Mouse (Mus musculus) CH12.LX (cell line): ENCODE results near the gene Jdp2.

Experiments
- CTCF ChIP-seq, 2 experiments: IDR thresholded peaks in 1 of 2; conservative IDR thresholded peaks in 1 of 2; 2 replicates each; pipeline ENCODE4 v1.5.1; 2011 to 2012; ENCODE audit warnings: low read depth in 2 of 2, low read length in 2 of 2, improper control_type of control experiment in 1 of 2, inconsistent platforms in 1 of 2, mild to moderate bottlenecking in 1 of 2, moderate library complexity in 1 of 2
- GABPA ChIP-seq: IDR thresholded peaks from 2 replicates; pipeline ENCODE4 v1.6.1; 2012; ENCODE audit warnings: low read depth, low read length, improper control_type of control experiment, inconsistent platforms; ENCODE audit not compliant: insufficient replicate concordance
- IRF4 ChIP-seq: IDR thresholded peaks from 2 replicates; pipeline ENCODE4 v1.6.1; 2014; ENCODE audit warnings: low read depth, mild to moderate bottlenecking, inconsistent platforms, low read length, improper control_type of control experiment
- JUND ChIP-seq: conservative IDR thresholded peaks from 2 replicates; pipeline ENCODE4 v1.6.1; 2011; ENCODE audit warnings: low read depth, low read length, improper control_type of control experiment
- NELFE ChIP-seq: IDR thresholded peaks from 2 replicates; pipeline ENCODE4 v1.6.1; 2011; ENCODE audit warnings: low read depth, low read length, improper control_type of control experiment
- POLR2A ChIP-seq: IDR thresholded peaks from 2 replicates; pipeline ENCODE4 v1.6.1; 2011; ENCODE audit warnings: low read depth, mild to moderate bottlenecking, improper control_type of control experiment, low read length
- RCOR1 ChIP-seq: conservative IDR thresholded peaks from 2 replicates; pipeline ENCODE4 v1.6.1; 2012; ENCODE audit warnings: low read depth, mild to moderate bottlenecking, inconsistent platforms, low read length, improper control_type of control experiment
- SIN3A ChIP-seq: IDR thresholded peaks from 2 replicates; pipeline ENCODE4 v1.6.1; 2012; ENCODE audit warnings: low read length, improper control_type of control experiment, inconsistent platforms
- ZKSCAN1 ChIP-seq: IDR thresholded peaks from 2 replicates; pipeline ENCODE4 v1.6.1; 2012; ENCODE audit warnings: low read depth, inconsistent platforms, low read length, improper control_type of control experiment, borderline replicate concordance

GRCm38 (mm10) chr12:85598611-85599477 is at the start of gene Jdp2:
- TF ChIP-seq POLR2A (peak; percentile 55; the same call in 1 of the 2 replicates), ZKSCAN1 (no peak), IRF4 (no peak), JUND (no peak), SIN3A (peak; percentile 17; the same call in 1 of the 2 replicates), CTCF (conservative IDR thresholded peaks at IDR 0.05 in 1 of 2, IDR thresholded peaks at IDR 0.05 in 1 of 2; ENCODE audit: low read depth in 2 of 2, low read length in 2 of 2) (0 out of 4 replicates have a peak, but pooled peaks of 1 of the 2 experiments have one; percentile 6), RCOR1 (no peak), GABPA (no peak), NELFE (no peak)
